Mouse (Mus musculus) spleen, adult 2 months (tissue): Measurements from ENCODE around the gene Plek.

ENCODE experiments used
- CTCF ChIP-seq: fragments of 200-500 bp; IDR thresholded peaks from 2 replicates; pipeline ENCODE4 v1.5.1; 2011; ENCODE audit warnings: mild to moderate bottlenecking, inconsistent platforms; ENCODE audit not compliant: insufficient read depth, insufficient read length, insufficient replicate concordance; ENCODE audit errors: extremely low read depth
- POLR2A ChIP-seq: fragments of 200-500 bp; IDR thresholded peaks from 2 replicates; pipeline ENCODE4 v1.6.1; 2011; ENCODE audit warnings: low read depth, low read length, inconsistent platforms

GRCm38 (mm10) chr11:16977611-16978010 lies 74.6 kb downstream of the Plek start:
- TF ChIP-seq POLR2A = no peak
- no peak for TF ChIP-seq CTCF
